Mouse (Mus musculus) heart, embryonic 11.5 days (tissue): Measurements from ENCODE around the gene Ppp1r9b. TPM values are rescaled to one million over a fixed set of nuclear protein-coding genes. Genes with fewer than 3 reads are reported as not detected.

Source experiments
- ATAC-seq: fragments of 200-750 bp; cut with Nextera tagmentation; replicated peaks from 2 replicates; pipeline ENCODE4 v1.8.0; 2017; ENCODE audit warnings: moderate library complexity; ENCODE audit not compliant: insufficient number of reproducible peaks, low FRiP score, low TSS enrichment
- H3K27ac ChIP-seq: fragments of 300-500 bp; sonication (generic); 2 replicates; pipeline ENCODE4 v1.5.1; 2014; ENCODE audit warnings: mild to moderate bottlenecking, low read depth, low read length
- H3K27me3 ChIP-seq: fragments of 300-500 bp; sonication (generic); 2 replicates; pipeline ENCODE4 v1.6.1; 2014; ENCODE audit warnings: mild to moderate bottlenecking, low read length, mixed read lengths; ENCODE audit not compliant: control insufficient read depth, insufficient read depth
- H3K36me3 ChIP-seq: fragments of 300-500 bp; sonication (generic); 2 replicates; pipeline ENCODE4 v1.6.1; 2014; ENCODE audit warnings: mild to moderate bottlenecking, low read length, moderate library complexity, mixed read lengths; ENCODE audit not compliant: control insufficient read depth, insufficient read depth
- H3K4me1 ChIP-seq: fragments of 300-500 bp; sonication (generic); 2 replicates; pipeline ENCODE4 v1.6.1; 2014; ENCODE audit warnings: low read length; ENCODE audit not compliant: control insufficient read depth, insufficient read depth
- H3K4me2 ChIP-seq: fragments of 300-500 bp; sonication (generic); 2 replicates; pipeline ENCODE4 v1.6.1; 2014; ENCODE audit warnings: mild to moderate bottlenecking, moderate library complexity
- H3K4me3 ChIP-seq: fragments of 300-500 bp; sonication (generic); 2 replicates; pipeline ENCODE4 v1.5.1; 2014; ENCODE audit warnings: low read depth, low read length
- H3K9ac ChIP-seq: fragments of 300-500 bp; sonication (generic); 2 replicates; pipeline ENCODE4 v1.6.1; 2014; ENCODE audit warnings: mild to moderate bottlenecking, low read depth, low read length, moderate library complexity
- H3K9me3 ChIP-seq: fragments of 300-500 bp; sonication (generic); replicated peaks from 2 replicates; pipeline ENCODE4 v1.6.1; 2016; ENCODE audit warnings: low read length; ENCODE audit not compliant: control insufficient read depth
- WGBS: fragments of 180-500 bp; shearing (Covaris S2); extraction: QIAGEN DNeasy Blood & Tissue Kit; methylation state at CpG from one replicate; pipeline ENCODE4 v1.1.7; 2014; ENCODE audit not compliant: insufficient replicate concordance; 5-methylcytosine and 5-hydroxymethylcytosine counted together
- polyA plus RNA-seq: library from polyadenylated mRNA; unstranded; fragments of >200 nt; fragmentation: Nextera tagmentation; extraction: Ambion mirVana; gene quantifications from 2 replicates; pipeline ENCODE4 v1.2.1, GENCODE M21; 2014

Gene Ppp1r9b
- polyA plus RNA-seq, 1 experiment from 2014 or later = 16.3 TPM

GRCm38 (mm10) chr11:94971895-94972615 lies 18.8 kb upstream of the Ppp1r9b start:
- Histone ChIP-seq H3K27ac (no peak overlapping the region), H3K4me1 (peaks cover 22% of the 10 kb centered on the region), H3K4me3 (peak overlapping the region; percentile 29), H3K4me2 (peak overlapping the region; percentile 58), H3K9ac (no peak overlapping the region), H3K27me3 (peaks cover 3% of the 10 kb centered on the region; the same call in 1 of the 2 replicates), H3K36me3 (no peaks in the 10 kb centered on the region), H3K9me3 (no peaks in the 10 kb centered on the region)
- ATAC-seq = no peak
- WGBS = 64% methylated on average over 16 of the region's 16 CpGs

- H3K4me3 ChIP-seq = peak overlapping the region; percentile 29
- H3K27ac ChIP-seq = peak overlapping the region; percentile 55; the same call in 1 of the 2 replicates
- peaks cover 3% of the 10 kb centered on the region; the same call in 1 of the 2 replicates for H3K27me3 ChIP-seq
- no peaks in the 10 kb centered on the region for H3K9me3 ChIP-seq
- H3K9ac ChIP-seq = peak overlapping the region; percentile 43; the same call in 1 of the 2 replicates
- H3K4me1 ChIP-seq = peaks cover 22% of the 10 kb centered on the region
- ATAC-seq = no peak
- no peaks in the 10 kb centered on the region for H3K36me3 ChIP-seq
- H3K4me2 ChIP-seq = peak overlapping the region; percentile 58
- WGBS = 34% methylated on average over 5 of the region's 5 CpGs
Observed at GRCm38 (mm10) chr11:94972887-94973286, 17.9 kb upstream of the Ppp1r9b start.

- Histone ChIP-seq H3K4me2 (peak overlapping the region; percentile 58), H3K4me1 (peaks cover 22% of the 10 kb centered on the region), H3K27ac (peak overlapping the region; percentile 55; the same call in 1 of the 2 replicates), H3K27me3 (peaks cover 3% of the 10 kb centered on the region; the same call in 1 of the 2 replicates), H3K36me3 (no peaks in the 10 kb centered on the region), H3K9me3 (no peaks in the 10 kb centered on the region), H3K4me3 (peak overlapping the region; percentile 29), H3K9ac (peak overlapping the region; percentile 43; the same call in 1 of the 2 replicates)
- no peak; the same call in 1 of the 2 replicates for ATAC-seq
- 40% methylated on average over 4 of the region's 4 CpGs for WGBS
Observed at GRCm38 (mm10) chr11:94973313-94973712, 17.5 kb upstream of the Ppp1r9b start.

GRCm38 (mm10) chr11:94974951-94975350 lies 15.9 kb upstream of the Ppp1r9b start:
- no peak overlapping the region for H3K27ac ChIP-seq
- H3K9ac ChIP-seq = no peak overlapping the region
- no peak for ATAC-seq
- peaks cover 31% of the 10 kb centered on the region for H3K4me1 ChIP-seq
- no peaks in the 10 kb centered on the region for H3K36me3 ChIP-seq
- no peaks in the 10 kb centered on the region for H3K9me3 ChIP-seq
- peaks cover 3% of the 10 kb centered on the region; the same call in 1 of the 2 replicates for H3K27me3 ChIP-seq
- H3K4me3 ChIP-seq = no peak overlapping the region
- WGBS = 72% methylated on average over 2 of the region's 2 CpGs
- no peak overlapping the region for H3K4me2 ChIP-seq

- H3K27me3 ChIP-seq = 0 out of 2 replicates have a peak, but pooled peaks cover 3% of the 10 kb centered on the region
- peaks cover 31% of the 10 kb centered on the region for H3K4me1 ChIP-seq
- no peak within 1 kb of the TSS for H3K4me2 ChIP-seq
- no peak within 1 kb of the TSS for H3K4me3 ChIP-seq
- H3K27ac ChIP-seq = peak within 1 kb of the TSS; percentile 51; the same call in 1 of the 2 replicates
- H3K9me3 ChIP-seq = no peaks in the 10 kb centered on the region
- 50% methylated on average over 5 of the region's 5 CpGs for WGBS
- H3K9ac ChIP-seq = no peak within 1 kb of the TSS
- no peaks in the 10 kb centered on the region for H3K36me3 ChIP-seq
- ATAC-seq = no peak
Observed at GRCm38 (mm10) chr11:94976199-94976598, 14.6 kb upstream of the Ppp1r9b start, which contains the start of gene Sgca. Gene Sgca (minus strand): TSS chr11:94976327.

GRCm38 (mm10) chr11:94978178-94978915 lies 12.5 kb upstream of the Ppp1r9b start:
- WGBS = 39% methylated on average over 9 of the region's 9 CpGs
- Histone ChIP-seq H3K4me1 (peaks cover 23% of the 10 kb centered on the region), H3K36me3 (no peaks in the 10 kb centered on the region), H3K4me2 (peak overlapping the region; percentile 58), H3K9me3 (no peaks in the 10 kb centered on the region), H3K27ac (no peak overlapping the region), H3K9ac (peak overlapping the region; percentile 30; the same call in 1 of the 2 replicates), H3K4me3 (no peak overlapping the region), H3K27me3 (no peaks in the 10 kb centered on the region)
- no peak for ATAC-seq

- Histone ChIP-seq H3K4me2 (peak overlapping the region; percentile 58), H3K36me3 (no peaks in the 10 kb centered on the region), H3K9ac (peak overlapping the region; percentile 30; the same call in 1 of the 2 replicates), H3K27ac (no peak overlapping the region), H3K4me1 (peaks cover 21% of the 10 kb centered on the region), H3K4me3 (0 out of 2 replicates have a peak overlapping the region, but pooled peaks have one; percentile 6), H3K9me3 (no peaks in the 10 kb centered on the region), H3K27me3 (no peaks in the 10 kb centered on the region)
- under 1% methylated on average over 20 of the region's 20 CpGs for WGBS
- peak; percentile 89 for ATAC-seq
Observed at GRCm38 (mm10) chr11:94978947-94979346, 11.9 kb upstream of the Ppp1r9b start.

GRCm38 (mm10) chr11:94979462-94980179 lies 11.2 kb upstream of the Ppp1r9b start:
- Histone ChIP-seq H3K4me3 (0 out of 2 replicates have a peak overlapping the region, but pooled peaks have one; percentile 6), H3K36me3 (no peaks in the 10 kb centered on the region), H3K4me1 (peaks cover 21% of the 10 kb centered on the region), H3K27ac (no peak overlapping the region), H3K27me3 (no peaks in the 10 kb centered on the region), H3K9ac (peak overlapping the region; percentile 28; the same call in 1 of the 2 replicates), H3K4me2 (peak overlapping the region; percentile 58), H3K9me3 (no peaks in the 10 kb centered on the region)
- no peak for ATAC-seq
- WGBS = 72% methylated on average over 11 of the region's 11 CpGs
